Mouse (Mus musculus) intestine, embryonic 14.5 days (tissue): ENCODE measurements around the gene Myo7a. TPM values are rescaled to one million over a fixed set of nuclear protein-coding genes. Genes with fewer than 3 reads are reported as not detected.

Source experiments
- ATAC-seq: fragments of 200-750 bp; cut with Nextera tagmentation; replicated peaks from 2 replicates; pipeline ENCODE4 v1.8.0; 2017; ENCODE audit warnings: low read depth, moderate number of reproducible peaks, moderate TSS enrichment, moderate library complexity; ENCODE audit not compliant: low FRiP score, low TSS enrichment
- DNase-seq: peaks from one replicate; pipeline ENCODE4 v3.0.0-alpha.2; 2018; ENCODE audit warnings: low spot score
- H3K27ac ChIP-seq: fragments of 300-500 bp; sonication (generic); 2 replicates; pipeline ENCODE4 v1.5.1; 2014; ENCODE audit warnings: low read depth, mild to moderate bottlenecking, control low read depth
- H3K27me3 ChIP-seq: fragments of 300-500 bp; sonication (generic); replicated peaks from 2 replicates; pipeline ENCODE4 v1.6.1; 2014; ENCODE audit warnings: low read length, control low read depth; ENCODE audit not compliant: control insufficient read depth, insufficient read depth
- H3K36me3 ChIP-seq: fragments of 300-500 bp; sonication (generic); 2 replicates; pipeline ENCODE4 v1.6.1; 2014; ENCODE audit warnings: low read length, control low read depth; ENCODE audit not compliant: control insufficient read depth, insufficient read depth
- H3K4me1 ChIP-seq: fragments of 300-500 bp; sonication (generic); replicated peaks from 2 replicates; pipeline ENCODE4 v1.6.1; 2014; ENCODE audit warnings: low read length, control low read depth, mixed read lengths; ENCODE audit not compliant: control insufficient read depth, insufficient read depth
- H3K4me2 ChIP-seq: fragments of 300-500 bp; sonication (generic); 2 replicates; pipeline ENCODE4 v1.6.1; 2014; ENCODE audit warnings: low read length
- H3K4me3 ChIP-seq: fragments of 300-500 bp; sonication (generic); 2 replicates; pipeline ENCODE4 v1.5.1; 2014; ENCODE audit warnings: low read depth, low read length, control low read depth, mixed read lengths
- H3K9ac ChIP-seq: fragments of 300-500 bp; sonication (generic); 2 replicates; pipeline ENCODE4 v1.6.1; 2014; ENCODE audit warnings: mild to moderate bottlenecking, low read length
- H3K9me3 ChIP-seq: fragments of 300-500 bp; sonication (generic); 2 replicates; pipeline ENCODE4 v1.6.1; 2016; ENCODE audit warnings: low read length, control low read depth; ENCODE audit not compliant: control insufficient read depth
- WGBS: fragments of 180-500 bp; shearing (Covaris S2); extraction: QIAGEN DNeasy Blood & Tissue Kit; methylation state at CpG from one replicate; pipeline ENCODE4 v1.1.7; 2014; 5-methylcytosine and 5-hydroxymethylcytosine counted together
- polyA plus RNA-seq: library from polyadenylated mRNA; unstranded; fragments of >200 nt; fragmentation: Nextera tagmentation; extraction: Ambion mirVana; gene quantifications from 2 replicates; pipeline ENCODE4 v1.2.1, GENCODE M21; 2014

Gene Myo7a
- polyA plus RNA-seq, 1 experiment from 2014 or later = 17.2 TPM

DNA sequence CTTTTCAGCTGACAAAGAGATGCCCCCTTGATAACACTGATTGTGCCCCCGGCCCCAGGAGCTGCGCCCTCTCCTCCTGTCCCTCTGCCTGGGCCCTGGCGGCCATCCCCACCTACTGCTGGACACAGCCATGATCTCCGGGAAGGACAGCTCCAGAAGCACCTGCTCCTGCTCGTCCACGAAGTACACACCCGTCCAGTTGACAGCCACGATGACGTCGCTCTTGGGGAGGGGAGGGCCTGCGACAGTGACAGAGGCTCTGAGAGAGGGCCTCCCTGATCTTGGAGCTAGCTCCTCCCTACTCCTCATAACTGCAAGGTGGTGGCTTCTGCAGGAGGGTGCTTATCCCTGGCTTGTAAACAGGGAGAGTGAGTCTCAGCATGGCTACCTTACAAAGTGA, 53.1 kb downstream of the Myo7a start:
- Histone ChIP-seq H3K36me3 (peaks cover 18% of the 10 kb centered on the region; the same call in 1 of the 2 replicates), H3K4me1 (no peaks in the 10 kb centered on the region)

DNA sequence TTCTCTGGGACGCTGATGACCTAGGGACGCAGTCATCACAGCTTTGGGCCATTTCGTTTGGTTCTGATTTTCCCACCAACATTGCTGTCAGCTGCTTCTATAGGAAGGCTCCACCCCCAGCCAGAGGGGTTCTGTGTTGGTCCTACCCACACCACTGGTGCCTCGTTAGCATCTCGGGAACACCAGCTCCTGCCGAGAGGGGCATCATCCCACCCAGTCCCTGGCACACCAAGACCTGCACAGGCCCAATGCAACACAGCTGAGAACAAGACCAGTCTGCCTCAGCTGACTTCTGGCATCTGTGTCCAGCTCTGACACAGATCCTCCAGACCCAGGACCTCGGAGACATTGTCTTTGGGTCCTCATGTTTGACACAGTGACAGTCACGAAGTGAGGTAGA, 64.4 kb downstream of the Myo7a start:
- Histone ChIP-seq H3K27ac (no peak overlapping the region), H3K27me3 (no peaks in the 10 kb centered on the region), H3K4me2 (no peak overlapping the region), H3K4me3 (no peak overlapping the region), H3K4me1 (no peaks in the 10 kb centered on the region), H3K9me3 (no peaks in the 10 kb centered on the region), H3K36me3 (no peaks in the 10 kb centered on the region), H3K9ac (no peak overlapping the region)
- WGBS = 91% methylated on average over 8 of the region's 8 CpGs
- DNase-seq (no peak), ATAC-seq (no peak)

More for the DNA sequence above, 53.1 kb downstream of the Myo7a start:
- Histone ChIP-seq H3K9me3 (no peaks in the 10 kb centered on the region), H3K9ac (no peak overlapping the region), H3K27ac (no peak overlapping the region), H3K4me3 (no peak overlapping the region), H3K27me3 (no peaks in the 10 kb centered on the region), H3K4me2 (no peak overlapping the region)
- 82% methylated on average over 11 of the region's 11 CpGs for WGBS
- ATAC-seq (0 out of 2 replicates have a peak, but pooled peaks have one; percentile 29), DNase-seq (no peak)

DNA sequence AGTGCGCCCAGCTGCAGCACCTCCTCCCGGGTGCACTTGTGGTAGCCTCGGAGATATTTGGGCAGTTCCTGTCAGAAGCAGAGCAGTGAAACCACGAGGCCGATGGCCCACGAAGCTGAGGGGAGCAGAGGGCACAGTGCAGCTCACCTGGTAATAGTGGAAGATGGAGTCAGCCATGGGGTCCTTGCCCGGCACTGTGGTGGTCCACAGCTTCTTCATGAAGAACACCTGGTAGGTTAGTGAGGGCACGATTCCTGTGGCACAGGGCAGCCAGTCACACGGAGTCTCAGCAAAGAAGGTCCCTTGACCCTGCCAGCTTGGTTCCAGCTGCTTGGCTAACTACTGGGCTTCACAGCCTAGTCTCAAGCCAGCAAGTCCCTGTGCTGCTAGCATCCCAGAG, 64.9 kb downstream of the Myo7a start:
- no peak for DNase-seq
- 88% methylated on average over 9 of the region's 9 CpGs for WGBS
- ATAC-seq = no peak

DNA sequence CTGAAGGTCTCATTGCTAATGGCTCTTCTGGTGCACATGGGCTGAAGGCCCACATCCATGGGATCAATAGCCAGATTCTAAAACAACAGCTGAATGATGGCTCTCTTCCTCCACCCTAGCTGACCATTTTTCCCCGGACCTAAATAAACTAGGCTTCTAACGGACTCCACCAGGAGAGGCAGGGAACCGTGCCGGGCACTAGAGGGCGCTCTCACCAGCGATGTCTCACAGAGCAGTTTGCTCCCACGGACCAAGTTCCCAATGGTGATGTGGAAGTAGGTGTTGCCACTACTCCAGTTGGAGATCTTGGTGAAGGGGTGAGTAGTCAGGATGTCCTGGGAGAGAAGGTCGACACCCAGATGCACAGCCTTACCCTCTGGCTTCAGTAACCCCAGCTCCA, 67.3 kb downstream of the Myo7a start:
- peaks cover 7% of the 10 kb centered on the region; the same call in 1 of the 2 replicates for H3K4me1 ChIP-seq
- ATAC-seq (no peak), DNase-seq (peak; percentile 77)
- H3K36me3 ChIP-seq = no peaks in the 10 kb centered on the region
- H3K4me2 ChIP-seq = no peak overlapping the region
- no peaks in the 10 kb centered on the region for H3K9me3 ChIP-seq
- H3K27ac ChIP-seq = no peak overlapping the region
- H3K4me3 ChIP-seq = no peak overlapping the region
- no peak overlapping the region for H3K9ac ChIP-seq
- 25% methylated on average over 8 of the region's 8 CpGs for WGBS
- H3K27me3 ChIP-seq = no peaks in the 10 kb centered on the region

More for the DNA sequence above, 64.9 kb downstream of the Myo7a start:
- Histone ChIP-seq H3K9me3 (no peaks in the 10 kb centered on the region), H3K4me1 (no peaks in the 10 kb centered on the region), H3K9ac (no peak overlapping the region), H3K36me3 (no peaks in the 10 kb centered on the region), H3K4me3 (no peak overlapping the region), H3K4me2 (no peak overlapping the region), H3K27me3 (no peaks in the 10 kb centered on the region), H3K27ac (no peak overlapping the region)

DNA sequence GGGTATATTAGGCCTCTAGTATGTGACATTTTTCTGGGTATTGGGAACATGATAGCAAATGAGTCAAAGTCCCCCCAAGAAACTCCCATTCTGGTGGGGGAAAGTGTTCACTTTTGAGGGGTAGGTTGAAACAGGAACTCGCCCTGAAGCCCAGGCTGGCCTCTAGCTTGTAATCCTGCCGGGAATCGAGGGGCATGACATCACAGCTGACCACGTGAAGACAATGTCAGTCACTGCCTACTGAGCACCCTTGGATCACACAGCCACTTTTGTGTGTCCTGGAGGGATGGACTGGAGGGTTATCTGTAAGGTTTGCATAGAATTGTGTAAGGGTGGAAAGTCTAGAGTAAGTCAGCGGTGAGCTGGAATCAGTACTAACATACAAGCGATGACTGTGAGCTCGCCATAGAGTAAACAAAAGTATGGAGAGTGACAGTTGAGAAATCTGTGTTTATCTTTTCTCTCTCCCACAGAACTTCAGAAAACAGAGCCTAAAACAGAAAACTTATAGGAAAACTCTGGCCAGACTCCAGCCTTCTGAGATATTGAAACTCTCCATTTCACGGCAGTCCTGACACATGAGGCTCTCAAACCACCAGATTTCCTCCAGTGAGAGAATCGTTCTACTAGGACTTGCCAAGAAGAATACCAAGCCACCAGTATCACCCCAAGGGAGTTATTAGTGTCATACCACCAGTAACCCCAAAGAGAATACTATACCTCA, 71.1 kb downstream of the Myo7a start:
- H3K4me2 ChIP-seq = no peak overlapping the region
- no peak overlapping the region for H3K9ac ChIP-seq
- H3K36me3 ChIP-seq = no peaks in the 10 kb centered on the region
- peak overlapping the region; percentile 64 for H3K27ac ChIP-seq
- no peak for ATAC-seq
- H3K27me3 ChIP-seq = no peaks in the 10 kb centered on the region
- peaks cover 7% of the 10 kb centered on the region; the same call in 1 of the 2 replicates for H3K4me1 ChIP-seq
- no peaks in the 10 kb centered on the region for H3K9me3 ChIP-seq
- DNase-seq = no peak
- 43% methylated on average over 9 of the region's 9 CpGs for whole genome bisulfite sequencing
- no peak overlapping the region for H3K4me3 ChIP-seq

DNA sequence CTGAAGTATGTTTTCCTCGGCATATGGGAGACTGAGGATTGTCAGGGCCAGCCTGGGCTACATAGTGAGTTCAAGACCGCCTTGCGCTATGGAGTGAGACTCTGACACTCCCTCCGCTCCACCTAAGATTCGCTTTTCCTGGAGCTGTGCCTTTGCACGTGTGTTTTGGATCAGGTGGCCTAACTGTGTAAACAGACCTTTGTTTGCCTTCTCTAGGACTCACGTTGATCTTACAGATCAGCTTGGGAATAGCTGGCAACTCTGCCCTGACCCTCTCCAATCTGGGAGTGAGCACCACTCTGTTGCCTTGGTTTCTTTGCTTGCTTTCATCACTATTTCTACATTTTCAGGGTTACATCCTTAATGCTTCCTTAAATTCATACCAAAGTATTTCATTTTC, 116.7 kb downstream of the Myo7a start:
- Histone ChIP-seq H3K36me3 (no peaks in the 10 kb centered on the region), H3K9me3 (no peaks in the 10 kb centered on the region), H3K27ac (no peak overlapping the region), H3K27me3 (no peaks in the 10 kb centered on the region), H3K9ac (no peak overlapping the region), H3K4me2 (no peak overlapping the region), H3K4me1 (no peaks in the 10 kb centered on the region), H3K4me3 (no peak overlapping the region)
- WGBS = 72% methylated on average over 7 of the region's 7 CpGs
- ATAC-seq = no peak
- DNase-seq = no peak

Other genes with a start within 250 kb of the Myo7a start
- gene Gdpd4, start 199.6 kb downstream of the Myo7a start, polyA plus RNA-seq = not detected in 2 replicates
- gene Omp, start 26.0 kb upstream of the Myo7a start, polyA plus RNA-seq = 0.47 TPM in 1 of 2 replicates, not detected in the other
- 6.1 and 6.7 TPM in 2 replicates for gene Capn5, start 58.8 kb upstream of the Myo7a start, polyA plus RNA-seq
- gene B3gnt6, start 80.0 kb upstream of the Myo7a start, polyA plus RNA-seq = 0.12 TPM in 1 of 2 replicates, not detected in the other
- gene Acer3, start 201.7 kb upstream of the Myo7a start, polyA plus RNA-seq = 21.6 and 21.7 TPM in 2 replicates
- gene Tsku, start 241.8 kb upstream of the Myo7a start, polyA plus RNA-seq = 12.8 and 14.5 TPM in 2 replicates